Mouse (Mus musculus) T-helper 2 cell (primary cell): ENCODE measurements at regions not wholly inside any gene's neighbourhood (a gene's known extent, or its start where the extent isn't known, plus 50 kb on each side); places are given as distances from the start of the nearest gene placed in this dataset.

Source experiments
- in situ Hi-C: fragments of 300-600 bp; cut with MboI, MseI; formaldehyde crosslinking; loops from one replicate; pipeline ENCODE4 v1.15.1; 2025; ENCODE audit warnings: high pct_unique_total_duplicates

GRCm38 (mm10) chr17:88116321-88116720 lies 51.2 kb upstream of the Fbxo11 start:
- in situ Hi-C loops = no loop called here

- in situ Hi-C loops = no loop called here
Measured at GRCm38 (mm10) chr17:88118714-88119113, 53.6 kb upstream of the Fbxo11 start.

DNA sequence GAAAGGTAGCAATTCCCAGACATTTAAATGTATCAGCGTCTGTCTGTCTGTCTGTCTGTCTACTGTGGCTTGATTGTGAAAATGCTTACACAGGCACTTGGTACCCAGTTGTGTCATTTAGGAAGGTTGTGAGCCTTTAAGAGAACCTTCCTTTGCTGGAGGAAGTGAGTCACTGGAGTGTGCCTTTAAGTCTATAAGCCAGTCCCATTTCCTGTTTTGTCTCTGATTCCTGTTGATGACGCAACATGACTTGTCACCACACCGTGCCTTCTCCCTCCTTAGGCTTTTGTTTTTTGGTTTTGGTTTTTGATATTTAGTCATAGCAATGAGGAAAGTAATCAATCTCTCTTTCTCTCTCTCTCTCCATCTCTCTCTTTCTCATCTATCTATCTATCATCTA lies 58.6 kb upstream of the Fbxo11 start:
- in situ Hi-C loops = no loop called here

DNA sequence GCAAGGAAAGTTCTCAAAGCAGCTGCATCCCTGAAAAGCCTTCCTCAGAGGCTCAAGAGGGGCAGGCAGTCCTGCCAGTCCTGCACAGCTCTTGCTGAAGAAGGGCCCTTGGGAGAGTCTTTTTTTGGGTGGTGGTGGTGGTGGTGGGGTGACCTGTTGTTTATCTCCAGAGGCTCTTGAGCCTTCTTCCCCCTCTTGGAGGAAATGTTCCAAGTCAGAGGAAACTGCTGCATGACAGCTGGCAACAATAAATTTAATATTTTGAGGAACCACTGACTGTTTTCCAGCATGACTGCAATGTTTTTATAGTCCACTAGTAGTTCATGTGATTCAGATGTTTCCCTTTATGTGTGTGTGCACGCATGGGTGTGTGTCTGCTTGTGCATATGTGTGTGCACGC lies 62.0 kb upstream of the Fbxo11 start:
- in situ Hi-C loops = loop anchor here (5.0 kb wide), 1 partner anchor 85 kb away; no protein-coding TSS in a partner anchor

DNA sequence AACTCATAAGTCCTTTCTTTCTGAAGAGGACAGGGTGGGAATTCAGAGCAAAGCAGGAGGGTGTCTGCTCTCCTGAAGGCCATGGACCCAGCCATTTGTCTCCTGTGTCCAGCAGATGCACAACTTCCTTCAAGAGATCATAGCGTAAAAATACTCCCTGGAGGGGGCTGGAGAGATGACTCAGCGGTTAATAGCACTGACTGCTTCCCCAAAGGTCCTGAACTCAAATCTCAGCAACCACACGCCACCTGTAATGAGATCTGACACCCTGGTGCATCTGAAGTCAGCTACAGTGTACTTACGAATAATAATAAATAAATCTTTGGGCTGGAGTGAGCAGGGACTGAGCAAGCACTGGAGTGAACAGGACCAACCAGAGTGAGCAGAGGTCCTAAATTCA lies 66.2 kb upstream of the Fbxo11 start:
- in situ Hi-C loops = no loop called here

DNA sequence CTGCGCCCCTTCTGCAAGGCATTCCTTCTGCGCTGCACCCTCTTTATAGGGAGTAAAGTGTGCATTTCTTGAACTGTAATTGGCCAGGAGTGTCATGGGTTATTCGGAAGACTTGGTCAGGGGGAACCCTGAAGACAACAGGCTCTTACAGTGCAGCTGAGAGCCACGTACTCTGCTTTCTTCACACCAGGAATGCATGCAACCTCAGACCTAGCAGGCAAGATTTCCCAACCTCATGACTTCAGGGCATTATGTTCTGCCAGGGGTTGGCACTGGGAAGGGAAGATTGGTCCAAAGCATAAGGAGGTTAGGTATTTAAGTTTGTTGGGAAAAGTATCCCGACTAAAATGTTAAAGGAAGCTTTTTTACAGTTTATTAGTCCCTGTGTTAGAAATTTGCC lies 66.9 kb upstream of the Fbxo11 start:
- in situ Hi-C loops = no loop called here

GRCm38 (mm10) chr17:88132601-88133346 lies 67.7 kb upstream of the Fbxo11 start:
- in situ Hi-C loops = no loop called here

- in situ Hi-C loops = no loop called here
Measured at GRCm38 (mm10) chr17:88134546-88134945, 69.5 kb upstream of the Fbxo11 start.

- in situ Hi-C loops = no loop called here
Measured at GRCm38 (mm10) chr17:88141538-88141937, 76.4 kb upstream of the Fbxo11 start.

DNA sequence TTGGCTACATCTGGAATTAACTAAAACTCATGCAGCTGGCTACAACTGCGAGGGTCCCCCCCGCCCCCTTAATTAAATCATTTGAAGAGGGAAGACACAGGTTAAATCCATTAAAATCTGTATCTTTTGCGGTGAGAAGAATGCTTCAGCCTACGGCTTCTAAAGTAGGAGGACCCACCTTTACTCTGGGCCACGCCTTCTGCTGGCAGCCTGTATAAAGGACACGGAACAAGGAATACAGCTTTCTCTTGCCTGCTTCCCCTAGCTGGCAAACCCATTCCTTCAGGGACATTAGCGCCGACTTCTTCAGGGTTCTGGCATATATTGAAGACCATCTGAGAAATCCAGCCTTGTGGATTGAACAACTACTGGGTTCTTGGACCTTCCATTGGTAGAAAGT lies 76.9 kb upstream of the Fbxo11 start:
- in situ Hi-C loops = no loop called here

DNA sequence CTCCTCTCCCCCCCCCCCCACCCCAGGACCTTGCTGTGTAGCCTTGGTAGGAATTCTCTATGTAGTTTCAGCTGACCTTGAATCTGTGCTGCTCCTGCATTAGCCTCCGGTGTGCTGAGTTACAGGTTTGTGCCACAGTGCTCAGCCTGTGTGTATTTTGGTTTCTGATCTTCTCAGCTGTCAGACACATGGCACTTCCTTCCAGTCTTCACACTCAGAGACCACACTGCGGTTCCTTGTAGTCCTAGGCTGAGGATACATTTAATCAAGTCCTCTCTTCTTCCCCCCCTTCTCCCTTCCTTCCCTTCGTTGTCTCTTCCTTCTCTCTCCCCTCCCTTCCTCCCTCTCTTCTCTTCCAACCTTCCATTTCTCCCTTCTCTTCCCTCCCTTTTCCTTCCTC lies 77.7 kb upstream of the Fbxo11 start:
- in situ Hi-C loops = no loop called here

GRCm38 (mm10) chr17:88143378-88143943 lies 78.4 kb upstream of the Fbxo11 start:
- in situ Hi-C loops = no loop called here

GRCm38 (mm10) chr17:88158550-88158949 lies 93.5 kb upstream of the Fbxo11 start:
- in situ Hi-C loops = no loop called here

DNA sequence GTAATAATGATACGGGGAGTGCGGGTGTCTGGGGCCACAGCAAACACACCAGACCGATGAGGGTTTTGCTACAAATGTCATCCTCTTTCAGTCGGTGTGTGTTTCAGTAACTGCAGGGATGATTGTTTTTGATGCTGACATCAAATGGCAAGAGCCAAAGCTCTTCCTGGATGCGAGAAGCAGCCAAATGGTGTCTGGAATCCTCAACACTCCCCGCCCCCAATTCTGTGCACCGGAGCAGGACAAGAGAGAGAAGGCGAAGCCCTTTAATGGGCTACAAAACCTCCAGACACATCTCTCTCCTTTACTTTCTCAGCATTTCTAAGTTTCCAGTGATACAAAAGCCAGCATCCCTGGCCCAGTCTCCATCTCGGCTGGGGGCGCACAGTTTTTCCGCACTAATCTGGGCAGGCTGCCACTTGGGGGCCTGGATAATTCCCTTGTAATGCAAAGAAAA lies 94.1 kb upstream of the Fbxo11 start:
- in situ Hi-C loops = no loop called here

- in situ Hi-C loops = no loop called here
Measured at GRCm38 (mm10) chr17:88159851-88160676, 95.0 kb upstream of the Fbxo11 start.

GRCm38 (mm10) chr17:88160677-88161001 lies 95.5 kb upstream of the Fbxo11 start:
- in situ Hi-C loops = no loop called here

DNA sequence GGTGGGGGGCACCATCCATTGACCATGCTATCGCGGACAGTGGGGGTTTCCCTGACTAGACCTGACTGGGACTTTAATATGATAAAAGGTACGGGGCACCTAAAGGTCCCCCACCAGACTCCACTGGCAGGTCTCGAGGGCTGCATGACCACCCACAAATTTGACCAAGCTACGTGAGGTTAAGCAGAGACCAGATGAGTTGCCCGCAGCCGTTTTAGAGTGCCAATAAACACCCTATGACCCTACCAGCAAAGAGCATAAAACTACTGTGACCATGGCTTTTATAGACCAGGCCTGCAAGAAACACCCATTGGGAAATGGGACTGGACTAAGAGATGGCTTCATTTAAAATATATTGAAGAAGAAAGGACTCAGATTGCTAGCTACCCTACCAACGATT lies 96.7 kb upstream of the Fbxo11 start:
- in situ Hi-C loops = no loop called here

DNA sequence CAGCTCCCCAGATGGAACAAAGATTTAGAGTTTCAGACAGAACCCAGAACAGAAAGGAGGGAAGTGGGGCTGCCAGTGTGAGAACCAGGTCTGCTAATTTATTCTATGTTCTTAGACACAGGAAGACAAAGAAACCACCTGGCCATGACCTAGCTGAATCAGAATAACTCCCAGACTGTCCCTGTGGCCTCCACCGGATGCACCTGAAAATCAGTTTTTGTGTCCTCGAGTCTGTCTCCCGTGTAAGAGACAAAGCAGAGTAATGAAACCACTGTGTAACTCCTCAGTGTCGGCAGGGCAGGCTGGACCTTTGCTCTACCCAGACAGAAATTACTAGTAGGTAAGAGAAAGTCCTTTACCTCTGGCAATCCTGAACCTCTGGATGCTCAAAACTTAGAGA lies 99.7 kb upstream of the Fbxo11 start:
- in situ Hi-C loops = no loop called here

DNA sequence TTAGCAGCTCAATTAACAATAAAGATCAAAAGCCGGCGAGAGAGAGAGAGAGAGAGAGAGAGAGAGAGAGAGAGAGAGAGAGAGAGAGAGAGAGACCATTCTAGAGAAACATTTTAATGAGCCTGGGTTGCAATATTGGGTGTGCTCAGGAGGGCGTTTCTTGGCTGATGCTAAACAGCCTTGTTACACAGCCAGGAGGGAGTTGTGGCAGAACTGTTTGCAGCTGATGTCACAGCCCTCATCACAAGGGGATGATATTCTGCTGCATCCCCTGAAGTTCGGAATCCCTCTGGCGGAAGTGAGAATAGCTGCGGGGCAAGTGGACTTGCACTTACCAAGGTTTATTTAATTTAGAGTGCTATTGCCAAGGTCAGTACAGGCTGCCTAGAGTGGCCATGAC lies 100.7 kb upstream of the Fbxo11 start:
- in situ Hi-C loops = no loop called here

DNA sequence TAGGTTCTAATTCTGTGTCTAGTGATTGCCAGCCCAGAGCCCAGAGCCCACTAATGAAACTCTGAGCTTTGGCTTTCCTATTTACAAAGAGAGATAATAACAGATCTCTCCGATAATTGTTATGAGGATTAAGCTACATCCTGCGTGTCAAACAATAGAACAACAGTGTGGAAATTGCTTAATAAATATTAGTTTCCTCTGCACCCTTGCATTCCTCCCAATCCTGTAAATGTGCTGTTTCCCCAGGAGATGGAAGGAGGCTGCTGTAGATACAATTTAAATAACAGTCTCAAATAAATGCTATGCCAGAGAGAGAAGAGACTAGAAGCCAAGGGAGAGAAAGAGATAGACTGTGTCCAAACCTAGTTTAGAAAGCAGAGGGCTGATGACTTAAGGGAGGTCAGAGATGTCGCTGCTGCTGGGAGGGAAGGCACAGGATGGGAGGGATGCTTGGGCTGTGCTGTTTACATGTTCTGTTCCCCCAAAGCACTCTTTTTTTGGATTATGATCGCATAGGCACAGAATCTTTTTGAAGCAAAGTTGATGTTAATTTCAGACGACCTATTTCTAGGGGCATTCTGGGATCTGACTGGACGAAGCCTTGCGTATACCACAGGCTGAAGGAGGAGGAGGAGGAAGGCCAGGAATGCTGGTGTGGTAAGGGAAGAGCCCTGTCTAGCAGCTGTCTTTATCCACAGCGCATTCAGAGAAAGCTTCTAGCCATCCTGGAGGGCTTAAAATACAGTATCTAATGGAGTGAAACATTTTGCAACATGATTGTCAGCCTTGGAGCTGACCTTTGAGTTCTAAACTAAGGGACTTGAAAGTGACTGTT lies 103.4 kb upstream of the Fbxo11 start:
- in situ Hi-C loops = no loop called here

DNA sequence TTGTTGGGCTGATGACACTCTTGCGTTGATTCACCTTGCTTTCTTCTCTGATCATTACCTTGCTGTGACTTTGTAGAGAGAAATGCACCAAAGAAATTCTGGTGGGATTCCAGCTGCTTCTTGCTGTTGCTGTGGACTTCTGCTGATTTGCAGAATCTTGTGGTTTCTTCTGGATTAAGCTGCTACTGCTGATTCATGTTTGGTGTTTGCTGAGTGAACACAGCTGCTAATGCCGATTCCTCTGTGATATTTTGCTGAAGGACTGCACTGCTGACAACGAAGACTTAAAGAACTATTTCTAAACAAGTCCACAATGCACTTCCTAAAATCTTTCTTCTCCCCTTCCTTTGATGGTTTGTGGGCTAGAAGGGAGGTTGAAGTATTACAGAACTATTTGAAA lies 106.5 kb upstream of the Fbxo11 start:
- in situ Hi-C loops = no loop called here
